Mouse (Mus musculus) WW6 (cell line): Measurements from ENCODE around the gene Cbx8.

ENCODE experiments used
- DNase-seq: peaks from one replicate; pipeline ENCODE4 v3.0.0-alpha.2; 2013; ENCODE audit warnings: low read depth, low spot score

Cbx8 gene

DNA sequence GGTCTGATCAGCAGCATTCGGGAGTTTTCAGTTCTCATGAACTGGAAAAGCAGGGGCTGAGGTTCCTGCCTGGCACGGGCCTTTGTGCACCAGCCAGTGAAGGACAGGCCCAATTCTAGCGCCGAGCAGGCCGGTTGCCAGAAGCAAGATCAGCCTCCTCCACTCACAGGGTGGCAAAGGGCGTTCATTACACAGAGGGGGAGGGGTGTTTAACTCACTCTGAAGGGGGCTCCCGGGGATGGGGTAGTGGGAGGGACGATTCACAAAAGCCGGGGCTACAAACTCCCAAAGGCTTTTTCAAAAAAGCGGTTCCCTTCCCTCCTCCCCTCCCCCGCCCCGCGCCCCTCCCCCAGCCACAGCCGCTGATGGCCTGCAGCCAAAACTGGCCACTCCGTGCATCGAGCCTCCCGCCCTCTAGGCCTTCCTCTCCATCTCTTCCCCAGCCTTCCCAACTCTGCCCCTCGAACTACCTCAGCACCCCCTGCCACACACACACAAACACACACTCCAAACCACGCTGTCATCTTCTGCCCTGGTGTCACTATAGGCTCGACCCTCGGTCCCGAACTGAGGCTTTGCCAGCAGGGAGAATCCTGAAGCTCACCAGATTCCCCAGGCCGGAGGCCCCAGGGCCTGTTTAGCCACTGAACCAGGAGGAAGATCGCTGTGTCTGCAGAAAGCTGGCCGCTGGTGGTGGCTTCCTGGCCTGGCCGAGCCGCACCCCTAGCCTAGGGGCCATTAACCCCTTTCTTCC lies 38.1 kb upstream of the Cbx8 start:
- DNase-seq = no peak

DNA sequence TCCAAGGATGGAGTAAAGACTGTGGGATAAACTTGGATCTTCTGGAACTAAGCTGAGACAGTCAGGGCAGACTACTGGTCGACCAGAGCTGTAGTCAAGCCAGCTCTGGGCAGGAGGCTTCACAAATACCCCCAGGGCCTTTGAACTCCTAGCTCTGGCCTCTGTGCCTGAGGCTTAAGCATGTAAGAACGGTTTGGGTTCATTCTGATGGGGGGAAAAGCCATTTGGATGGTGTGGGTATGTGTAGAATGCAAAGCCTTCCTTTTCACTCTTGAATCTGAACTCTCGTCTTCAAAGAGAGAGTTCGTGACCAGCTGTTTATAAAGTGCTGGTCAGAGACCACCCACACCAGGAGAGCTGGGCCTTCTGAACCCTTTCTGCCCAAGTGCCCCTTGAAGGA lies 37.0 kb upstream of the Cbx8 start:
- no peak for DNase-seq

DNA sequence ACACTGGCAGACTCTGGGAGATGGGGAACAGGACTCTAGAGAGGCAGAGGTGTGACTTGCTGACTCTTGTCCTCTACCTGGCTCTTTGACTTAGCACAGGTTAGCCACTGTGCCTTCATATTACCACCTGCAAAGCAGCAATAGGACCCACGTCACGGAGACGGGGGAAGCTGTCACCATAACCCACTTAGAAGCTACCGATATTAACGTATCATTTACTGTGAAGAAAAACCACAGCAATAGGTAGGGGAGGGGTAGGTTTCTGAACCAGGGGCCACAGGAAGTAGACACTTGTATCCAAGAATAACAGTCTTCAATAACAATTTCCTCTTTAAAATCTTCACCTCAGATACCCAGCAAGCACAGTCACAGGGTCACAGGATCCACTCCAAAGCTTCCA lies 35.0 kb upstream of the Cbx8 start:
- no peak for DNase-seq

DNA sequence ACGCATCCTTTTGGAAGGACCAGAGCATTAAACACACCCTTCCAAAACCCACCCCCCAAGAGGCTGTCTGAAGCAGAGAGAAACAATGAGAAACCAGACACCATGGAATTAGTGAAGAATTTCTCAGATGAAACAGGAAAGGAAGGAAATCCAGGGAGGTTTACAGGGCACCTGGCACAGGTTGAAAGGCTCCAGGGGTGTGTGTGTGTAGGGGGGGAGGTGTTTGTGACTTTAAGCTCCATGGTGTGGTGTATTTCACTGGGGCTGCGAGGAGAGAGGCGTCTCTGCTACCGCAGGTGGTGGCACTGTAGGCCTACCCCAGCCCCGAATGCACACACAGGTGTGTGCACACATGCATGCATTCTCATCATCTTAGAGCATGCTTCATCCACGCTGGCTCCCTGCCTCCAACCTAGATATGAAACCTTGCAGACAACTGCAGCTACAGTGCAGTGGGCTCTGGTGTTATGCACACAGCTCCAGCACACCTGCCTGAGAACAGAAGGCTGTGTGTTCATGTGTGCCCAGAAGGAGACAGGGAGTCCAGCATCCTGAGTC lies 33.2 kb upstream of the Cbx8 start:
- no peak for DNase-seq

DNA sequence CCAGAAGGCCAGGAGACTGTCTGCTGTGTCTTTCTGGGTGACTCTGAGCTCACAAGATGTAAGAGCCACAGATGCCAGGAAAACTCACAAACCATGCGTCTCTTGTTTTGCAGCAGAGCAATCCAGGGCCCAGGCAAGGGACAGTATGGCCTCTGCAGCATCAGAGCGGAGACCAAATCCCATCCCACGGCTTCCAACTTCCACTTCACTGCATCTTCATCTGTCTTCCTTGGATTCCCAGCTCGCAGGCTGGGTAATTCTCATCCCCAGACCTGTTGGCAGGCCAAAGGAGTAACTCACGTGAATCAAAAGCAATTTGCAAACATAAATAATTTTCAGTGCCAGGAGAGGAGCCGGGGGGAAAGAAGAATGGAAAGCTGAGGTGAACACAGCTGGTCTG lies 32.2 kb upstream of the Cbx8 start:
- DNase-seq = no peak

DNA sequence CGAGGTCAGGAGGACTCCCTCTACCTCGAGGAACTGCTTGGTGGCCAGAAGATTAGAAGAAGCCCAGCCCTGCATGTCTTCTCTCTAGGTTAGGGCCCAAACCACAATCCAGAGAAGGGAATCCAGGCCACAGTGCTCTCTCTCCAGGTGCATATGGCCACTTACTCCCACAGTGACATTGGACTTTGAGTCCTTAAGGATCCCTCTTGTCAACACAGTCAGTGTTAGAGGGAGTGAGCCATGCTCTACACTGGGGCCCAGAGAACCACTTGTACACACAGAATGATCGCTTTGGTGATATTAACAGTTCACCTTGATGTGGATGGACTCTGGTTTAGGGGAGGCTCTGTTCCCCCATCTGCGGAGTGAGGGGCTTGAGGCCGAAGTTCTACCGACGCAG lies 31.5 kb upstream of the Cbx8 start:
- no peak for DNase-seq

DNA sequence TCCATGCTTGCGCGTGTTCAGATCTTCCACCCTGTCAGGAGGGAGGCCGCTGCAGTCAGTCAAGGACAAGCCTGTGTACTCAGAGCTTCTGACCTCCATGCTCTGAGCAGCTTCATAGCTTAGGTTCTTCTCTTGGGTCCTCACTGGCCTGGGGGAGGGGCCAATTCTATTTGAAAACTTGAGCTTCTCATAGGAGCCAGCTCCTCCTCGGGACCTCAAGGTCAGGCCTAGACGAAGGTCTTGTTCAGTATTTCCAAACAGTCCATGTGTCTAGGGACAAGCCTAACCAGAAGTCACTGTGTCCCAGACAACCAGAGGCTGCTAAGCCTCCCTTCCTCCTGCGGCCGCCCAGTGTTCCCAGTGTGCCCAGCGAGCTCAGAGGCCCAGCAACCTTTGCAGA lies 26.1 kb upstream of the Cbx8 start:
- no peak for DNase-seq

DNA sequence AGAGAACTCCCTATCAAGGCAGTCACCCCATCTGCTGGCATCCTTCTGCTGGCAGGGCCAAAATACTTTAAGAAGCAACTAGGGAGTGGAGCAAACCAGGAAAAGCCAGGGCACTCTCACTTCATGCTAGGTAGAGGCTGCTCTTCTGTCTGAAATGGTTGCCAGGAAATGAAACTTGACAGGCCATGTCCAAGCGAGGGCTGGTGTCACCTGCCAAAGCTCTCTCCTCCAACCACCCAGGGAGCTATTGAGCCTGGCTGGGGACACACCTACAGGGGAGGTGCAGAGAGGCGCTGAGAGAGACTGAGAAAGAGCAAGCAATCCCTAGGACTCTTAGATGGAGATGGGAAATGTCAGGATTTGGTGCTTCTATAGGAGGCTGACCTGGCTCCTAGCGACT lies 18.5 kb upstream of the Cbx8 start:
- no peak for DNase-seq

DNA sequence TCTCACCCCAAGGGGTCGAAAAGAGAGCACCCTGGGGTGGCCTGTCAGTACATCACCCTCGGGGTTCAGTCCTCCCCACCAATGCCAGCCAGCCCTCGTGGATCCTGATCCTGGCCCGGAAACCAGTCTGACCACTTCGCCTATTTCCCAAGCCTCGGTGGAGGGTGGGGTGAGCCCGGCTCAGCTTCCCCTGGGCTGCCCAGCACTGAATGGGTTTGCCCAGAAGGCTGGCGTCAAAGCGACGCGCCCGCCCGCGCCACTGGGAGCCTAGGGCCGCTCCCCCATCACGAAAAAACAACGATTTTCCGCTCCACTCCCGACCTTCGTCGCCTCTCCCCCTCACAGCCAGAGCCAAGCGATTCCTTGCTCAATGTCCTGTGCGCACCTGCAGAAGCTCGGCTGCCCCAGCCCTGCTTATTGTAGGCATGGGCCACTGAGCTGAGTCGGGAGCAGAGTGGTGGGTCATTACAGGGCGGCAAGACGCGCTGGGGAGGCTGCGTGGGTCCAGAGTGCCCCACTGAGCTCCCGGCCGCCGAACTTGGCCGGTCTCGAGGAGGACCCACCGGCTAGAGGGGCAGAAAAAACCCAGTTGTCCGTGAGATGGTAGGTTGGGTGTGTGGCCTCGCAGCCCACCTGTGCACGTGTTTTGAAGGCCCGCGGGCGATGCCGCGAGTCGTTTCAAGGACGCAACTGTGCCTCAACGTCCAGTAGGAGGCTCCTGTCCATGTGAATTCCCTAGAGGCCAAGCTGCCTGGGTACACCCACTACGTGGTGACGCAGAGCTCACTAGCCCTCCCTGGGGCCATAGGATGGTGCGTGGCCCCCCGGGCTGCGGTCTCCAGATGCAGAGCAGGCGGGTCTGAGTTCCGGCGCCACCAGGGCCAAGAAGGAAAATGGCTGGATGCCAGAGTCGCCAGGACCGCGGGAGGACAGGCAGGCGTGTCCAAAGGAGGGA lies 17.5 kb upstream of the Cbx8 start:
- no peak for DNase-seq

DNA sequence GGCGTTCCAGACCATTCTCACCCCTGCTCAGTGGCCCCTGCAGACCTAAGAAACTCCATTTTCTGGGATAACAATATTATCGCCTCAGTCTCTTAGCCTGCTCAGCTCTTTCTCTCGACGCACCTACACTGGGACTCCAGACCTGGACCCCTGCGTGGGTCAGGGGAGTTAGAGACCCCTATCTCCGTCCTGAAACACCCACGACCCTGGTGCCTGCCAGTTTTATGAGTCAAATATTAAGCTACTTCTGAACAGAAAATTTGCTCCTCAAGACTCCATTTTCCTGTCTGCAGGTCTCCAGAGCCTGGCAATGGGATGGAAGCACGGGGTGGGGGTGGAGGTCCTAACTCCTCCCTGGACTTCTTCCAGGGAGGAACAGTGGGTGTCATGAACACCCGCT lies 16.5 kb upstream of the Cbx8 start:
- DNase-seq = no peak

DNA sequence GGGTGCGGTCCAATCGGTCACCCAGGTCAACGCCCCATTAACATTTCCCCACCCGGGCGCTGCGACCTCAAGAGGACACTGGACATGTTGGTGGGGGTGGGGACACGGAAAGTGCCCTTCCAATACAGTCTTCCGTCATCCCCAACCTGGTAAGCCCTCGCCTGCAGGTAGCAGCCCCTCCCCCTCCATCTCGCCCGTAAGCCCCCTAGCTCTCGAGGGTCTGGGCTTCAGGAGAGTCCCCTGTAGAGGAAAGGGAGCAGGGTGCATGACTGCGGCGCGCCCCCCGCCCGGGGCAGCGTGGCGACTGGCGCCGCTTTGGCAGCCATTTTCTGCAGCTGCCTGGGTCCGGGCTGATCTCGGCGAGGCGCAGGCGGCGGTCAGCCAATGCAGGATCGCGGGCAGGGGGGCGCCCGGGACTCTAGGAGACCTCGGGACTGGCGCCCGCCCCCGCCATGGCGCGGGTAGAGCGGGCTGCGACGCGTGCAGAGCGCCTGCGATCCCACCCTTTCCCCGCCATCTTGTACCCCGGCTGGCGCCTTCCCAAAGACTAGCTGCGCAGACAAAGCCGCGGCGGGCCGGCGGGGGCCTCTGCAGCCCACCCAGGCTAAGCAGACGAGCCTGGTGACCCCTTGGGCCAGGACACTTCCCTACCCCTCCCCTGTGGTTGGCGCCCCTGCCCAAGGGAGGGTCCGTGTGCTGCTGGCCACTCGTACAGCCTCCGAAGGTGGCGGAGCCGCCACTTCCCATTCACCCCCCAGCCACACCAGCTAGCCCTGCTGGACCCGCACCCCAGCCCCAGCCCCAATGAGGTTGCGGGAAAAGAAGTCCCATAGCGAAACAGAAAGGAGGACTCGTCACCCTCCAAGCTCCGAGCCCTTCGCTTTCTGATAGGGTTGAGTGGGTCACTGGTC lies 15.8 kb upstream of the Cbx8 start:
- DNase-seq = no peak

DNA sequence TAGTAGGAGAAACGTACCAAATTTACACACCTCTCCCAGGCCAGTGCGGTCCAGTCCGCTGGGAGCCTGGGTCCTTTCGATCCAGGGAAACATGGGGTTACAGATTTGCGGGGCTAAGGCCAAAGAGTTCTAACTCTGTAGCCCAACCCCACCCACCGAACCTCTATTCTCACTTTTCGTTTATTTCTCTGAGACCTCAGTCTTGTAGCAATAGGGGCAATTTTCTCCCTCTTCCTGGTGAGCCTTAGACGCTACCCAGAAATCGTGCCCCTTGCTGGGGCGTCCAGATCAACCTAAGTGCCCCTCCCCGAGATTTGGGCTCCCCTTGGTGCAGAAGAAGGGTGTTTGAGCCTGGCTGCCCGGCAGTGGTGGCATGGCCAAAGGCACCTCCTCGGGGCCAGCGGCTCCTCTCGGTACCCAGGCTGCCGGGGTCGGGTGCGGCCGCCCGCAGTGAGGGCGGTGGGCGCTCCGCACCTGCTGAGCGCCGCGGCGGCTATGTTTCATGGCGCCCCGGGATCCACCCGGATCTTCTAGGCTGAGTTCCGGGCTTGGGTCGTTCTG lies 14.9 kb upstream of the Cbx8 start:
- no peak for DNase-seq

DNA sequence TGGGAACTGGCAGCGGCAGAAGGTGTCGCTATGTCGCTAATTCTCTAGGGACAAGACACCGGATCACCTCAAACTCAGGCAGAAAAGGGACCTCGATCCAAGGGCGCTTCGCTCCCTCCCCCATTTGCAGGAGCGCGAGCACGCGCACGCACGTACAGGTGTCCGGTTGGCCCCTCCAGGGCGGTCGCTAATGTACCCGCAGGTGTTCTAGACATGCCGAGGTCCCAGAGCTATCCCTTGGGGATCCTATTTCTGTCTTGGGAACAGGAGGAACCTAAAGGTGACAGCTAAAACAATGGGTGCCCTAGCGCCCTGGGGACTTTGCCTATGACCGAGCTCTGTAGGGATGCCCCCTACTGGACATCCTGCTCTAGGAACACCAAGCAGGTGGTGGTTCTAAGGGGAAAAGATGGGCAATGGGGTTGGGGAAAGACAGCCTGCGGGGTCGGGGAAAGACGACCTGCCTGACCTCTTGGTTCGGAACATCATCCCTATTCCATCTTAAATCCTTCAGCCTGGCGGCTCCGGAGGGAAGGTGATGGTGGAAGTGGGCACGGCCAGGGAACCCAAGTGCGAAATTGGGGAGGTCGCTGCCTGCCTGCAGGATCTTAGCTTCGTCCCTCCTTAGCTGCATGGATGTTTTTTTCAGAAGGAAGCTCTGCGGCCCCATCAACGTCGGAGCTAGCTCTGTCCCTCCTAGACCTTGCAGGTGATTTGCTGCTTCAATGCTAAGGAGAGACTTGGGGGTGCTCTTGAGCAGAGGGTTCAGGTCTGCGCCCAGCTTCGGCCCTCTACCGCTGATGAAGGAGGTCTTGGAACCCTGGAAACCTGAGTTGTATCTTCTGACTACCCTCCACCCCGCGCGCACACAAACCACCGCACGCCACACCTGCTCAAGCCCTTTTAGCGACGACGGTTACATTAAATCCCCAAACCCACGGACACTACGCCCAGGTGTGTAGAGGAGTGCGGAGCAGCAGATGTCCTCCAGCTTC lies 13.9 kb upstream of the Cbx8 start:
- no peak for DNase-seq

DNA sequence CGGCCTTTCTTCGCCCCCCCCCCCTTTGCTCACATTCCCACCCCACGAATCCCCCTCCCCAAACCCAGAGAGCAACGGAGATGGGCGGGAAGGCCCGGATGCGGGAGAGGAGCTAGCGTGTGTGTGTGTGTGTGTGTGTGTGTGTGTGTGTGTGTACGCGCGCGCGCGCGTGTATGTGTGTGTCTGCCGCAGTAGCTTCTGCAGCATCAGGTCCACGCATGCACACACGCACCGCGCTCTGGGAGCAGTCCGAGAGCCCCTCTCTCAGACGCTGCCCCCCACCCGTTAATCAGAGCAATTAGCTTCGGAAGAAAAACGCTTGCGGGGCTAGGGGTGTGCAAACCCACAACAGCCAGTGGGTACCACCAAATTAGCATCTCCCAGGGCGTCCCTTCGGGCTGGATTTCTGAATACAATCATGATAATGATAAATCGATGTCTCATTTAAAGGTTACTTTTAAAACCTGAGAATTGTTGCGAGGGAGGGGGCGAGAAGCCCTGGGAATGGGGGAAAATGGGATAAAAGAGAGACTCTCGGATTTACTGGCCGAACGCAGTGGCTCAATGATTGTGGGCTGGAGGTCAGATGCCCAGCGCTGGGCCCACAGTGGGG lies 13.1 kb upstream of the Cbx8 start:
- DNase-seq = no peak

DNA sequence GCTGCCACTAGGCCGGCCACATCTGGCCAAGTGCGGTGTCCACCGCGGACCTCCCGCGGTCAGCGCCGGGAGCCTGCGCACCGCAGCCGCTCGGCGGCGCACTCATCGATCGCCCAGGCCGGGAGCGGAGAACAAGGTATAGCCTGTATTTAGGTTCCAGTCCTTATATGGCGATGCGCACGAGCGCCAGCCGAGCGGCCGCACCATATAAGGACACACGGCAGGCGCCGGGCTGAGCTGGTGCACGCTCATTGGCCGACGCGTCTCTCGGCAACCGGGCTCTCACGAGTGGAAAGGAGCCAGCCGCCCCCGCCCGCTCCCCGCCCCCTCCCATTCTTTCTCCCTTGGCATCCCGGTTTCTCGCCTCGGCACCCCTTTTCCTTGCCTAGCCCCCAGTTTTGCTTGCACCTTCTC lies 12.5 kb upstream of the Cbx8 start:
- no peak for DNase-seq

DNA sequence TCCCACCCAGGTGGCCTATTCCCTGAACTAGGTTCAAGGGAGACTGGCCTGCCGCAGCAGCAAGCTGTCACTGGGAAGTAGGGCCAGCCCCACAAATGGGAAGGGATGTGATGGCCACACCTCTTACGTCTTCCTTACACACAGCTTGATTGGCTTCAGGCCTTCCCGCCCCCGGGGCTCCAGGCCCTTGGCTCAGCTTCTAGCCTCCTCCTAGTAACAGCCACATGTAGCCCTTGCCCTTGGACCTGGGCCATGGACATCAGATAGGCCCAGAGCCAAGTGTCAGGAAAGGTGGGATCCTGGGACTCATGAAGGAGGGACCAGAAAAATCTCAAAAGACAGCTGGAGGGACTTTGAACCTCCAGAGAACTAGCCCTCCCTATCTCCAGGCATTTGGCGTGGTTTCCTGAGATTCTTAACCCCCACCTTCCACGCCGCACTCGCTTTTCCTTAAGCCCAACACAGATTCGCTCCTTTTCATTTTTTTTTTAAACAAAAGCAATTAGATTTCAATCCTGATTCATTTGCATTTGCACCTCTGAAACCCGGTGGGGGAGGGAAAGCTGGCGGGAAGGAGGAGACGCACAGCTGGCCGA lies 12.0 kb upstream of the Cbx8 start:
- DNase-seq = no peak

DNA sequence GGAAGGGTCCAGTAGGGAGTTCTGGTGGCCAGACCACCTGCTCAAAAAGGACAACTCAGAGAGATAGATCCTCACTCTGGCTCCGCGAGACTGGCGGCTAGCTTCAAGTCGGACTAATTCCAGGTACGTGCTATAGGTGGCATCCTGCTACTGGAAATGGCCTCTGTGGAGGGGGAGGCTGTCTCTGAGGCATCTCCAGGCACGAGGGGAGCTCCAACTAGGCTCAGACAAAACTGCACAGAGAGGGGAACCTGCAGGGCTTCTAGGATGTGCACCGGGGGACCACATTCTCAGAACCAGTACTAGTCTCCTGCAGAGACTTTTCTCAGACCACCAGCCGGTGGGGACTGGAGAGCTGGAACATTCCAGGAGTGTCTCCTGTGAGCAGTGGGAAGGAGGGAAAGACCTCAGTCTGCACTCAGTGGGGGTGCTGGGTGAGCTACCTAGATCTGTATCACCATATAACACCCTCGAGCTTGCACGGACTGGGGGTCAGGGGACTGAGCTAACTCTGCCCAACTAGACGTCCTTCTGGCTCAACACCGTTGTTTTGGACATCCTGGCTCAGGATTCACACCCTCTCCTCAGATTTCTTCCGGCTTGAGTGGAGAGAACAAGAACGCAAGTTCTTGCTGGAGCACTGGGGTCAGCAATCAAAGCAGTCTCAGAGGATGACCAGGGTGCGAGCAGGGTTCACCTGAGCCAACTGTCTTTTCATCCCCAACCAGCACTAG lies 11.3 kb upstream of the Cbx8 start:
- DNase-seq = no peak

DNA sequence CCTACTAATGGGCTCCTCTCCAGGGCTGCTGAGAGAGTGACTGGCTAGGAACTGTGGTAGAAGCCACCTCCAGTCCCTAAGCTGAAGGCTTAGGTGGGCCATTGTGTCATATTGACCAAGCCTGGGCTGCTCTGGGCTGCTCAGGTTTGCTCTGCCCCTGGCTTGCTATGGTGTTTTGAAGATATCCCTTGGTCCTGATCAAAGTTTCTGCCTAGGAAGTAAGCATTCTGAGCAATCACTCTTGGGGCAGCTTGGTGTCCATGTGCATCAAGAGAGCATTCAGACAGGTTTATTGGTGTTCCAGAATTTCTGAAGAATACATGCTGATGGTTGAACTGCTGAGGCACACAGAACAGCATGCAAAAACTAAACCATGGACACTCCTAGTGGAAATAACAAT lies 10.7 kb upstream of the Cbx8 start:
- no peak for DNase-seq

DNA sequence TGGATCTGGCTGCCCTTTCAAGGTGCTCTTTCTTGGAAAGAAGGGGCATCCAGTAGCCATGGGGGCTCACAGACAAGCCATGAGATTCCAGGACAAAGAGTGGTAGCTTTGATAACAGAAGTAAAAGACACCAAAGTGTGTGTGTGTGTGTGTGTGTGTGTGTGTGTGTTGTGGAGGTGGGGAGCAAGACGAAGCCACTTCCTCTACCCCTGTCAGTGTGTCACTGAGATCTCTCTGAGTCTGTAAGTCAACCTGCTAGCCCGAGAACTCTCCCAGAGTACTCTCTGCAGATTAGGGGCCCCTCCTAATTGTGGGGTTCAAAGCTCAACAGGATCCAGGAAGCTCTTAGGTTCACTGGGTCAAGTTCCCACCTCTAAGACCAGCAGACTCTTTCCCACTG lies 9.6 kb upstream of the Cbx8 start:
- DNase-seq = no peak
